In the genomic region with DNA sequence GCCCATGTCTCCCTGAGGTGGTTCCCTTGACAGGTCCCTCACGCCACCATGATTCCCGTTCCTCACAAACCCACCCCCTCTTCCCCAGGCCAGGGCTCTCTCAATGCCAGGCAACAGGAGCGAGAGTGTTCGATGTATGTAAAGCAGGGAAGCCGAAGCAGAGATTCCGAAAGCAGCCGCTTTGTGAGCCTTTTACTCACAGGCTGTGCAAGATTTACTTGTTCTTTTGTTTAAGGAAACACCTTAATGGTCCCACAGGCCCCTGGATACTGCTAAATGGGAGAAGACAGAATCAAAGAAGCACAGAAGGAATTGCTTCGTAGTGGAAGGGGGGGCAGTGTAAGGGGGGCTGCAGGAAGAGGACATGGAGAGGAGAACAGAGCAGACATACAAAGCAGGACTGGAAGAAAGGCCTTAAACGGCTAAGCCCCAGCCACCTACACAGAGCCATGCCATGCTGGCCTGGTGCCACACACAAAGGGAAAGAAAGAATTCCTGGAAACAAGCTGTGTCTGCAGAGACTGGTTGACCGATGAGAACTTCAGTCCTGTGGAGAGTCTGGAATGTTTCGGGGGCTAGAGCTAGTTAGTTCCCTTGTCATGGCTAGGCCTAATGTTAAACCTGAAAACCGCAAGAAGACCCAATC, we compare ENCODE assay signal across 9 mouse cellular contexts.
DNase-seq lines count a peak whose midpoint lies in the region; ATAC-seq lines count a peak whose summit lies in the region.
"Had no signal": no experiment of that assay in that cellular context is flagged by ENCODE, and none has a peak within 500 bp of the region (broad histone marks: within the 10 kb centered on the region; RNA-seq: fewer than 3 reads in every experiment).

No protein-coding gene starts in this region.

- WGBS in lung, embryonic 16.5 days: 71% methylated on average over 12 of the region's 12 CpGs
- 38% methylated on average over 12 of the region's 12 CpGs for WGBS in hindbrain, embryonic 14.5 days
- 33% methylated on average over 12 of the region's 12 CpGs for WGBS in neural tube, embryonic 12.5 days

- no peaks in the 10 kb centered on the region for H3K4me1 ChIP-seq in lung, embryonic 16.5 days (replicated peaks; ENCODE audit: control insufficient read depth, insufficient read depth, low read length)
- H3K4me1 ChIP-seq in hindbrain, embryonic 14.5 days (replicated peaks; ENCODE audit: control insufficient read depth, insufficient read depth, low read length): peaks cover 16% of the 10 kb centered on the region
- H3K4me1 ChIP-seq in neural tube, embryonic 12.5 days: peaks cover 27% of the 10 kb centered on the region

- ATAC-seq in lung, embryonic 16.5 days (ENCODE audit: low read depth): peak; percentile 23; the same call in 1 of the 2 replicates
- ATAC-seq in hindbrain, embryonic 14.5 days (ENCODE audit: low FRiP score): 0 out of 2 replicates have a peak, but pooled peaks have one; percentile 34
- ATAC-seq in neural tube, embryonic 12.5 days (ENCODE audit: low FRiP score, low read depth): no peak; the same call in 1 of the 2 replicates
- ATAC-seq: activated CD4-positive, CD25-positive, alpha-beta regulatory T cell, adult 4 months had no signal

- no peaks in the 10 kb centered on the region for H3K9me3 ChIP-seq in lung, embryonic 16.5 days (ENCODE audit: control insufficient read depth, low read length)
- no peaks in the 10 kb centered on the region for H3K9me3 ChIP-seq in hindbrain, embryonic 14.5 days (ENCODE audit: control insufficient read depth, low read length)
- H3K9me3 ChIP-seq in neural tube, embryonic 12.5 days: no peaks in the 10 kb centered on the region
- H3K9me3 ChIP-seq: embryonic facial prominence, embryonic 15.5 days had no signal

- no peak overlapping the region for H3K4me3 ChIP-seq in lung, embryonic 16.5 days (ENCODE audit: low read length)
- H3K4me3 ChIP-seq in hindbrain, embryonic 14.5 days (replicated peaks; ENCODE audit: low read length): no peak overlapping the region
- no peak overlapping the region for H3K4me3 ChIP-seq in neural tube, embryonic 12.5 days
- H3K4me3 ChIP-seq: embryonic facial prominence, embryonic 15.5 days had no signal

- no peaks in the 10 kb centered on the region for H3K36me3 ChIP-seq in lung, embryonic 16.5 days (ENCODE audit: control insufficient read depth, insufficient read depth, low read length)
- no peaks in the 10 kb centered on the region for H3K36me3 ChIP-seq in hindbrain, embryonic 14.5 days (replicated peaks; ENCODE audit: control insufficient read depth, insufficient read depth)
- no peaks in the 10 kb centered on the region for H3K36me3 ChIP-seq in neural tube, embryonic 12.5 days
- H3K36me3 ChIP-seq: embryonic facial prominence, embryonic 15.5 days had no signal

- no peaks in the 10 kb centered on the region for H3K27me3 ChIP-seq in lung, embryonic 16.5 days (ENCODE audit: control insufficient read depth, insufficient read depth, low read depth, low read length)
- H3K27me3 ChIP-seq in hindbrain, embryonic 14.5 days (ENCODE audit: control insufficient read depth, insufficient read depth, low read length): no peaks in the 10 kb centered on the region
- no peaks in the 10 kb centered on the region; the same call in 1 of the 2 replicates for H3K27me3 ChIP-seq in neural tube, embryonic 12.5 days (replicated peaks)
- H3K27me3 ChIP-seq: embryonic facial prominence, embryonic 15.5 days had no signal

- DNase-seq in lung, postnatal 25 days (ENCODE audit: low spot score): no peak
- peak; percentile 24 to 49 for DNase-seq in cerebellum, postnatal 25 days
- no peak for DNase-seq in hindbrain, embryonic 14.5 days (ENCODE audit: low spot score)
- DNase-seq in liver: no peak
- no peak for DNase-seq in thymus, postnatal 0 days (ENCODE audit: low spot score)

- no peak overlapping the region for H3K9ac ChIP-seq in lung, embryonic 16.5 days (ENCODE audit: low read length)
- no peak overlapping the region for H3K9ac ChIP-seq in hindbrain, embryonic 14.5 days
- no peak overlapping the region for H3K9ac ChIP-seq in neural tube, embryonic 12.5 days
- H3K9ac ChIP-seq: embryonic facial prominence, embryonic 15.5 days had no signal

- no peak overlapping the region; the same call in 1 of the 2 replicates for H3K27ac ChIP-seq in lung, embryonic 16.5 days (ENCODE audit: low read length)
- H3K27ac ChIP-seq in hindbrain, embryonic 14.5 days: peak overlapping the region; percentile 30; the same call in 1 of the 2 replicates
- no peak overlapping the region for H3K27ac ChIP-seq in neural tube, embryonic 12.5 days
- H3K27ac ChIP-seq: embryonic facial prominence, embryonic 15.5 days had no signal

- H3K4me2 ChIP-seq in lung, embryonic 16.5 days (ENCODE audit: low read depth, low read length): no peak overlapping the region
- H3K4me2 ChIP-seq in hindbrain, embryonic 14.5 days (replicated peaks): no peak overlapping the region
- 0 out of 2 replicates have a peak overlapping the region, but pooled peaks have one; percentile 18 for H3K4me2 ChIP-seq in neural tube, embryonic 12.5 days (replicated peaks)
- H3K4me2 ChIP-seq: embryonic facial prominence, embryonic 15.5 days had no signal

Comparison
In these comparisons a context has a peak if more than half of its experiments do, and no peak if none do; other contexts are left out.
1. DNase-seq: peak in cerebellum, postnatal 25 days (2 of 2); none in lung, postnatal 25 days (single experiment), hindbrain, embryonic 14.5 days (single experiment), liver (single experiment) and thymus, postnatal 0 days (single experiment).